Mouse (Mus musculus): ENCODE results near the gene Cadm3.
"Not testable (repeated sequence)": the region's sequence is repeated elsewhere in the genome, so short reads cannot be mapped to it uniquely, and the experiment has no call there.

Cadm3 gene

GRCm38 (mm10) chr1:173321593-173322248 is 45.8 kb downstream of the Cadm3 start:
- DNase-seq: no peak

- DNase-seq: no peak
Observed at GRCm38 (mm10) chr1:173317925-173318477, 49.5 kb downstream of the Cadm3 start.

- no peak for DNase-seq
Observed at GRCm38 (mm10) chr1:173315725-173316124, 51.8 kb downstream of the Cadm3 start.

GRCm38 (mm10) chr1:173313535-173314050 is 53.9 kb downstream of the Cadm3 start:
- not testable (repeated sequence) for DNase-seq

DNA sequence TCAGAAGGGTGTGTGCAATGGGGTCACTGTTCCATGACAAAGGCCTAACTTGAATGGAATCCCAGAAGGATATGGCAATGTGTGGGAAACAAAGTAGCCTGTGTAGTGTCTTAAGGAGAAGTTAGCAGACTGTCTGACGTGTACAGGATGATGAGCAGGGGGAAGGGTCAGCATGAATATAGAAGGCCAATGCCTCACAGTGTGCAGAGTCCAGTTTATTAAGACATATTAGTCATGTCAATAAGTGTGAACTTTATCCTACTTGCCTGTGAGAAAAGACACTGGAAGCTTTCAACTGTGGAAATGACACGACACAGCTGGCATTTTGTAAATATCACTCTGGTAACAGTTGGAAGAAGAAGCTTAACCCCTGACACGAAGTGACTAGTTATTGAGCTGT is 64.7 kb downstream of the Cadm3 start:
- DNase-seq: not testable (repeated sequence)

Measured in cerebellum, adult 9-11 months (tissue).